Mouse (Mus musculus) megakaryocyte, embryonic 14.5 days (primary cell): ENCODE measurements at regions not wholly inside any gene's neighbourhood (a gene's known extent, or its start where the extent isn't known, plus 50 kb on each side); places are given as distances from the start of the nearest gene placed in this dataset.

Source experiments
- H3K27me3 ChIP-seq: replicated peaks from 2 replicates; pipeline ENCODE3; 2012; ENCODE audit warnings: inconsistent platforms
- H3K36me3 ChIP-seq: replicated peaks from 2 replicates; pipeline ENCODE3; 2012; ENCODE audit warnings: low read length, inconsistent platforms, mixed read lengths
- H3K4me1 ChIP-seq: 2 replicates; pipeline ENCODE4 v1.6.1; 2012; ENCODE audit warnings: inconsistent platforms
- H3K4me3 ChIP-seq: replicated peaks from 2 replicates; pipeline ENCODE3; 2012; ENCODE audit warnings: moderate library complexity, mild to moderate bottlenecking, inconsistent platforms
- H3K9me3 ChIP-seq: 2 replicates; pipeline ENCODE4 v1.6.1; 2012; ENCODE audit warnings: inconsistent platforms
- FLI1 ChIP-seq: IDR thresholded peaks from 2 replicates; pipeline ENCODE4 v1.6.1; 2012; ENCODE audit warnings: low read length, inconsistent platforms, mixed read lengths
- GATA1 ChIP-seq: IDR thresholded peaks from 3 replicates; pipeline ENCODE4 v1.6.1; 2012; ENCODE audit warnings: mixed read lengths, low read length, inconsistent platforms, borderline replicate concordance

DNA sequence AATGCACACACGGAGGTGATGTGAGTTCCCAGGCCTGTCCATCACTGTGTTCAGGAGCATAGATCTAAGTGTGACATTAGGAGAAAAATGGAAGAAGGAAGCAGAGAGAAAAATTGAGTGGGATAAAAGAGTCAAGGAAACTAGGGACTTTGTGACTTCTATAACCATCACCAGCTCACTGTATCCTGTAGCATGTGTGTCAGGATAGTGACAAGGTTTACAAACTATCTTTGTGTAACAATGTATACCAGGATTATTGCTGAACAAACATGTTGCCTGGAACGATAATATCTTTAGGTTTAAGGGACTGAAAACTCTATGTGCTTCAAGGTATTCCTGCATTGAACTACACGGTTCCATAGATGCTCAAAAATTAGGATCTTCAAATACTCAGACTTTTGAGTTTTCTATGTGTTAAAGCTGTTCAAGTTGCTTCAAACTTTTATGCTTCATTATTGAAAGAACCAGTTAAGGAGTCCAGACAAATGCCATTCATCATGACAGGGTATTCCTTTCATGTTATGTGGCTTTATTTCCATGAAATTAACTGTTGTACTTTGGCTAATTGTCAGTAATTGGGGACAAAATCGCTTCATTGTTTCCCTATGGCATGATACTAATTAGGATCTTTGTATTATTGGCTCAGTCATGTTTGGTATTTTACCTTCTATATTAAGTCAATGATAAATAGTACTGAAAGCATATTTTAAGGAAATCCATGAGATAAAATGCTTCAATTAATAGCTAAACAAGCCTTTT lies 200.5 kb downstream of the Gm11146 start:
- no peaks in the 10 kb centered on the region for H3K27me3 ChIP-seq
- no peaks in the 10 kb centered on the region for H3K9me3 ChIP-seq
- H3K36me3 ChIP-seq, result no peaks in the 10 kb centered on the region
- no peaks in the 10 kb centered on the region for H3K4me1 ChIP-seq
- H3K4me3 ChIP-seq, result no peak overlapping the region
- no peak for TF ChIP-seq FLI1
- no peak for TF ChIP-seq GATA1

- no peaks in the 10 kb centered on the region for H3K4me1 ChIP-seq
- no peaks in the 10 kb centered on the region for H3K36me3 ChIP-seq
- H3K27me3 ChIP-seq, result no peaks in the 10 kb centered on the region
- H3K4me3 ChIP-seq, result no peak overlapping the region
- TF ChIP-seq FLI1 (no peak), GATA1 (no peak)
- no peaks in the 10 kb centered on the region for H3K9me3 ChIP-seq
Measured at GRCm38 (mm10) chr16:77400276-77400891, 201.5 kb downstream of the Gm11146 start.

- Histone ChIP-seq H3K36me3 (no peaks in the 10 kb centered on the region), H3K27me3 (no peaks in the 10 kb centered on the region), H3K4me3 (no peak overlapping the region), H3K4me1 (no peaks in the 10 kb centered on the region), H3K9me3 (no peaks in the 10 kb centered on the region)
- TF ChIP-seq GATA1 (no peak), FLI1 (no peak)
Measured at GRCm38 (mm10) chr16:77399846-77400275, 202.0 kb downstream of the Gm11146 start.

- no peaks in the 10 kb centered on the region for H3K4me1 ChIP-seq
- no peaks in the 10 kb centered on the region for H3K36me3 ChIP-seq
- no peaks in the 10 kb centered on the region for H3K27me3 ChIP-seq
- TF ChIP-seq GATA1 (no peak), FLI1 (no peak)
- H3K9me3 ChIP-seq, result no peaks in the 10 kb centered on the region
- no peak overlapping the region for H3K4me3 ChIP-seq
Measured at GRCm38 (mm10) chr16:77394054-77394716, 207.7 kb downstream of the Gm11146 start.

- Histone ChIP-seq H3K36me3 (no peaks in the 10 kb centered on the region), H3K27me3 (no peaks in the 10 kb centered on the region), H3K9me3 (no peaks in the 10 kb centered on the region), H3K4me3 (no peak overlapping the region), H3K4me1 (no peaks in the 10 kb centered on the region)
- TF ChIP-seq FLI1, result no peak
- TF ChIP-seq GATA1, result no peak
Measured at GRCm38 (mm10) chr16:77393470-77393869, 208.4 kb downstream of the Gm11146 start.

DNA sequence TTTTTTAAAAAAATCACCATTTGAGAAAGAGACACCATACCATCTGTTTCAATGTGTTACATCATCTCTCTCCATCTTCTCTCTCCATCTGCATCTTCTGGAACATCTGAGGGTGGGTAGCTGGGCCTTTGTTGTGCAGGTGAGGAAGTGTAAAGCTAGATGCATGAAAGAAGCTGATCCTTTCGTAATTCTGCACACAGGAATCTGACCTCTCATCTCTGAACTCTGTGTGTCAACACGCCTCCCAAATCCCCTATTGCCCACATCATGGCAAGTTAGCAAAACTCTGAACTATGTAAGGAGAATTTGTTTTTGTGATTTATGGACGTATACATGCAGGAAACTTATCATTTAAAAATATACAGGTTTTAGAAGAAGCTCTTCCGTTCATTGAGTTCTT lies 209.7 kb downstream of the Gm11146 start:
- Histone ChIP-seq H3K4me1 (no peaks in the 10 kb centered on the region), H3K4me3 (no peak overlapping the region), H3K36me3 (no peaks in the 10 kb centered on the region), H3K9me3 (no peaks in the 10 kb centered on the region), H3K27me3 (no peaks in the 10 kb centered on the region)
- TF ChIP-seq FLI1 (no peak), GATA1 (no peak)

DNA sequence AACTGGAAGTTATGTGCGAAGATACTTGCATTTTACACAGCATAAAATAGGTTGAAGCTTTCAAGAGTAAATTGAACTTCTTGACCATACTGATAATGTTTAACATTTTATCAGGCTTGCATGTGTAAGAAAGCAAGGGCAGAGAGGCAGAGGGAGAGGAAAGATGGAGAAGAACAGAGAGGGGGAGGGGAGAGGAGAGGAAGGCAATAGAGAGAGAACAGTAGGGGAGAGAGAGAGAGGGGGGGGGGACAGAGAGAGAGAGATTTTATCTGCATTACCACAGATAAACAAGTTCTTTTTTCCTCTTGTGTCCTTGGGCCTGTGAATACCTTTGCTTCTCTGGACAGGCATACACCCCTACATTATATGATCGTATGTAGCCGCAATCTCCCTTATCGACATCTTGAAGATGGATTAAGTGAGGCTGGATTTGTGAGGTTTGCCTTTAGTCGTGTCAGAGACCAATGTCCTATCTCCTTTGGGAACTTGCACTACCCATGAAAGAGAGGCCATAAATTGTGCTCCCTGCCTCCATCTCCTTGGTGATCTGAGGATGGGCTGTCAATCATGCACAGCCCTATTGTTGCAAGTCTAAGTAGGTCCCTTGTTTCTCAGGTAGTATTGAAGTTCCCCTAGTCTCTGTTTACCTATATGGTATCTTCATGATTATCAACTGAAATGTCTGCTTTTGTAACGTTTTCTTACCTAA lies 217.7 kb downstream of the Gm11146 start:
- TF ChIP-seq GATA1 (no peak), FLI1 (no peak)
- no peaks in the 10 kb centered on the region for H3K27me3 ChIP-seq
- no peak overlapping the region for H3K4me3 ChIP-seq
- no peaks in the 10 kb centered on the region for H3K9me3 ChIP-seq
- H3K4me1 ChIP-seq, result no peaks in the 10 kb centered on the region
- H3K36me3 ChIP-seq, result no peaks in the 10 kb centered on the region

DNA sequence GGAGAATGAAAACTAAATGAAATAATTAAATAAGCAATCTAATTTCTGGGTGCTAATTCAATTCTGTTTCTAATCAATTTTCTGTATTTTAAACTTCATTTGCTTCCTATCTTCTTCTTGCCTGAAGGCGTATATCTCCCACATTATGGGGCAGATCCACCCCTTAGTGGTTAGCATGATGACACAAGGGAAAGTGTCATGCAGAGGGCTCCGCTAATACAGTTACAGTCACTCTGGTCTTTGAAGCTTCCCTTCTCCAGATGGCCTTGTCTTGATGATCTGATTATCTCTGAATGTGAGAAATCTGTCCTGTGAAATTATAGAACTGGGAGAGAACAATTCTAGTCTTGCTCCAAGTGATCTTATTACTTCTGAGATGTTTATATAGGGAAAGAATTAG lies 219.1 kb downstream of the Gm11146 start:
- Histone ChIP-seq H3K4me1 (no peaks in the 10 kb centered on the region), H3K9me3 (no peaks in the 10 kb centered on the region), H3K4me3 (no peak overlapping the region), H3K36me3 (no peaks in the 10 kb centered on the region), H3K27me3 (no peaks in the 10 kb centered on the region)
- TF ChIP-seq GATA1, result no peak
- TF ChIP-seq FLI1, result no peak

- no peak overlapping the region for H3K4me3 ChIP-seq
- TF ChIP-seq GATA1, result no peak
- no peak for TF ChIP-seq FLI1
- H3K36me3 ChIP-seq, result no peaks in the 10 kb centered on the region
- no peaks in the 10 kb centered on the region for H3K9me3 ChIP-seq
- H3K27me3 ChIP-seq, result no peaks in the 10 kb centered on the region
- H3K4me1 ChIP-seq, result no peaks in the 10 kb centered on the region
Measured at GRCm38 (mm10) chr16:77372768-77373167, 229.1 kb downstream of the Gm11146 start.

DNA sequence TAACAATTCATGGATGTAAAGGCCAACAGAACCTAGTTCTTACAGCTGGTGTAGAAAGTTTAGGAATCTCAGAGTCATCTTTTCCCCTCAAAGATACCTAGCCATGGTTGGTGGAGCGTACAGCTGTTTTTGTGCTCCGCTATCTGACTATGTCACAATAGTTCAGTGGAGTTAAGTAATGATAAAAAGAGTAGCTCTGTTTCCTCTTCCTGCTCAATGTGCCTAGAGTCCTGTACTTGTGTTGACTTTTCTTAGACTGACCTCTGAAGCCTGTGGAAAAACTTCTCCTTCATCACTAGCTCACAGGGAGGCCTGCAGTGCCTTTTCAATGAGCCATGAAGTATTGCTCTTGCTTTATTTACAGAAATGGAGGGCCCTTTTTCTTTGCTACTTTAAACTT lies 232.1 kb downstream of the Gm11146 start:
- Histone ChIP-seq H3K27me3 (no peaks in the 10 kb centered on the region), H3K4me1 (no peaks in the 10 kb centered on the region), H3K9me3 (no peaks in the 10 kb centered on the region), H3K4me3 (no peak overlapping the region), H3K36me3 (no peaks in the 10 kb centered on the region)
- TF ChIP-seq FLI1 (no peak), GATA1 (no peak)

GRCm38 (mm10) chr16:77365254-77365653 lies 236.6 kb downstream of the Gm11146 start:
- H3K4me1 ChIP-seq, result no peaks in the 10 kb centered on the region
- H3K4me3 ChIP-seq, result no peak overlapping the region
- no peaks in the 10 kb centered on the region for H3K27me3 ChIP-seq
- TF ChIP-seq GATA1 (no peak), FLI1 (no peak)
- H3K36me3 ChIP-seq, result no peaks in the 10 kb centered on the region
- no peaks in the 10 kb centered on the region for H3K9me3 ChIP-seq
